Mouse (Mus musculus) layer of hippocampus, adult 9-11 months (tissue): ENCODE results near the gene Lin54.

ENCODE experiments used
- DNase-seq: peaks from one replicate; pipeline ENCODE4 v3.0.0; 2022

Gene Lin54

GRCm38 (mm10) chr5:100415761-100416590 lies 84.5 kb downstream of the Lin54 start, which contains the start of gene Sec31a:
Gene Sec31a (minus strand): TSS chr5:100416234.
- DNase-seq, result peak; percentile 98

GRCm38 (mm10) chr5:100414474-100415196 lies 85.8 kb downstream of the Lin54 start:
- DNase-seq, result no peak

- no peak for DNase-seq
Measured at GRCm38 (mm10) chr5:100412886-100413285, 87.6 kb downstream of the Lin54 start.

GRCm38 (mm10) chr5:100410281-100410680 lies 90.2 kb downstream of the Lin54 start:
- no peak for DNase-seq

GRCm38 (mm10) chr5:100408485-100408884 lies 92.0 kb downstream of the Lin54 start:
- DNase-seq, result no peak

GRCm38 (mm10) chr5:100396753-100397152 lies 103.7 kb downstream of the Lin54 start:
- no peak for DNase-seq

- no peak for DNase-seq
Measured at GRCm38 (mm10) chr5:100393681-100394080, 106.8 kb downstream of the Lin54 start.

GRCm38 (mm10) chr5:100392436-100392955 lies 107.9 kb downstream of the Lin54 start:
- no peak for DNase-seq
